Mouse (Mus musculus): Measurements from ENCODE around the gene Bcan.

GRCm38 (mm10) chr3:88010634-88011265 lies 10.7 kb upstream of the Bcan start:
- no peak for TF ChIP-seq GATA1 (IDR thresholded peaks at IDR 0.05; ENCODE audit: borderline replicate concordance, low read length)
- TF ChIP-seq FLI1 (IDR thresholded peaks at IDR 0.05; ENCODE audit: low read length): no peak
